Mouse (Mus musculus) small intestine, adult 2 months (tissue): ENCODE measurements around the gene Dctn2. TPM values are rescaled to one million over a fixed set of nuclear protein-coding genes. Genes with fewer than 3 reads are reported as not detected.

Experiments used
- H3K27ac ChIP-seq: fragments of 200-500 bp; 2 replicates; pipeline ENCODE4 v1.5.1; 2012; ENCODE audit warnings: low read depth, low read length, control low read depth, inconsistent platforms; ENCODE audit not compliant: insufficient read depth
- H3K27me3 ChIP-seq: fragments of 200-500 bp; 2 replicates; pipeline ENCODE4 v1.6.1; 2012; ENCODE audit warnings: mild to moderate bottlenecking, moderate library complexity, low read length, inconsistent platforms; ENCODE audit not compliant: control insufficient read depth, insufficient read depth
- H3K36me3 ChIP-seq: fragments of 200-500 bp; 2 replicates; pipeline ENCODE4 v1.6.1; 2012; ENCODE audit warnings: mild to moderate bottlenecking, low read length, control low read depth, inconsistent platforms; ENCODE audit not compliant: control insufficient read depth, insufficient read depth
- H3K4me1 ChIP-seq: fragments of 200-500 bp; 2 replicates; pipeline ENCODE4 v1.6.1; 2012; ENCODE audit warnings: low read length, inconsistent platforms, mixed read lengths; ENCODE audit not compliant: control insufficient read depth, insufficient read depth, insufficient read length
- H3K4me3 ChIP-seq: fragments of 200-500 bp; 2 replicates; pipeline ENCODE4 v1.5.1; 2012; ENCODE audit warnings: low read depth, mild to moderate bottlenecking, control low read depth, inconsistent platforms, low read length, moderate library complexity
- CTCF ChIP-seq: fragments of 200-500 bp; IDR thresholded peaks from 2 replicates; pipeline ENCODE4 v1.5.1; 2012; ENCODE audit warnings: low read depth, mild to moderate bottlenecking, control low read depth, inconsistent platforms, low read length, moderate library complexity, mixed read lengths; ENCODE audit not compliant: insufficient replicate concordance, insufficient read length; ENCODE audit errors: extremely low read depth
- POLR2A ChIP-seq: fragments of 200-500 bp; IDR thresholded peaks from 2 replicates; pipeline ENCODE4 v1.6.1; 2012; ENCODE audit warnings: low read depth, mild to moderate bottlenecking, control low read depth, inconsistent platforms, low read length, moderate library complexity
- WGBS: fragments of 180-500 bp; shearing (Covaris S2); methylation state at CpG from one replicate; pipeline ENCODE4 v1.1.7; 2018; 5-methylcytosine and 5-hydroxymethylcytosine counted together
- polyA plus RNA-seq: library from polyadenylated mRNA; depleted of rRNA; stranded (reverse); fragments of >200 nt; gene quantifications from 2 replicates; pipeline ENCODE4 v1.2.3, GENCODE M21; 2012

Gene Dctn2
- polyA plus RNA-seq, 1 experiment, result 190 TPM

DNA sequence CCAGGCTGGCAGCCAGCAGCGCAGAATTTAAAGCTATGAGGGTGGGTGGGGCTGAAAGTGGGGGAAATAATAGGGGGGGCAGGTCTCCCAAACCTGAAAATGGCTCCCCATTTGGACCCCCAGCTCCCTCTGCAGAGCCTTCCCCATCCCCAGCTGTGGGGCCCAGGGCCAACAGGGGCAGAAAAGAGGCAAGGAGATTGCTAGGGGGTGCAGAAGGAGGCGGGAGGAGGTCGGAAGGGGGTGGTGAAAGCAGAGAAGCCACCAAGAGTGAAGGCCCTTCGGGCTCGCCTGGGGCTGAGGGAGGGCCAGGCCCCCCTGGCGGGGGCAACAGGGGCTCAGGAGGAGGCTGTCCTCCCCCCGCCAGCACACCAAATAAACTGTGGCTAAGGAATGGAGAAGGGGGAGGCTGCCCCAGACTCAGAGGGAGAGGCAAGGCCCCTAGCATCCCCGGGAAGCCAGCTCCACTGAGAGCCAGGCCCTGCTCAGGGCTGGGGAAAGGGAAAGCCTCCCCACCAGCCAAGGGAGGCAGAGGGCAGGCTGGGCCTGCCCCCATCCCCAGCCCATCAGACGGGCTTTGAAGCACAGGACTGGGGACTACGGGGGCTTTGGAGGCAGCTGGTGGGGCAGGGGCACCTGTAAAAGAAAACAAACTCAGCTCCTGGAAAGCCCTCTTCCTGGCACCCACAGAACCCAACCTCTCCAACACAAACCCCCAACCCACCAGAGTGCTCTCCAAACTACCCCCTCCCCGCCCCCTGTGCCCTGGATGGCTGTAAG lies 18.7 kb downstream of the Dctn2 start:
- H3K4me1 ChIP-seq, result peaks cover 20% of the 10 kb centered on the region
- no peak overlapping the region for H3K4me3 ChIP-seq
- no peak overlapping the region for H3K27ac ChIP-seq
- H3K27me3 ChIP-seq, result no peaks in the 10 kb centered on the region
- TF ChIP-seq CTCF, result no peak
- H3K36me3 ChIP-seq, result peaks cover 68% of the 10 kb centered on the region
- WGBS, result 85% methylated on average over 11 of the region's 11 CpGs

DNA sequence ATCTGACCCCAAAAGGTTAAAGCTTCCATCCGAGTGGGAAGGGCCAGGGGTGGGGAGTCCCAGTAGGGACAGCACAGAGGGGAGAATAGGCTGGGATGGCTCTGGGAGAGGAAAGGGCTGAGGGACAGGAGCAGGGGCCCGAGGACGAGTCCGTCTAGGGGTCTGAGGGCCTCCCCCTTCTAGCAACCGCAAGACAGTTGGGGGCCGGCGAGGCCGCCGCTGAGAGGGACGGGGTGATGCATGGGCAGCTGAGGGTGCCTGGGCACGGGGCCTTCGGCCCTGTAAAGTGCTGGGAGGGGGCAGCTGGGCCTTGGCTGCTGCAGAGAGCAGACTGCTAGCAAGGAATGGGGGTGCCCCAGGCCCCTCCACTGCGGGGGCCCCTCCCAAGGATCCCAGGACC lies 19.5 kb downstream of the Dctn2 start:
- WGBS, result 88% methylated on average over 13 of the region's 13 CpGs
- TF ChIP-seq CTCF, result no peak
- Histone ChIP-seq H3K27ac (no peak overlapping the region), H3K36me3 (peaks cover 64% of the 10 kb centered on the region), H3K27me3 (no peaks in the 10 kb centered on the region), H3K4me3 (no peak overlapping the region), H3K4me1 (peaks cover 20% of the 10 kb centered on the region)

DNA sequence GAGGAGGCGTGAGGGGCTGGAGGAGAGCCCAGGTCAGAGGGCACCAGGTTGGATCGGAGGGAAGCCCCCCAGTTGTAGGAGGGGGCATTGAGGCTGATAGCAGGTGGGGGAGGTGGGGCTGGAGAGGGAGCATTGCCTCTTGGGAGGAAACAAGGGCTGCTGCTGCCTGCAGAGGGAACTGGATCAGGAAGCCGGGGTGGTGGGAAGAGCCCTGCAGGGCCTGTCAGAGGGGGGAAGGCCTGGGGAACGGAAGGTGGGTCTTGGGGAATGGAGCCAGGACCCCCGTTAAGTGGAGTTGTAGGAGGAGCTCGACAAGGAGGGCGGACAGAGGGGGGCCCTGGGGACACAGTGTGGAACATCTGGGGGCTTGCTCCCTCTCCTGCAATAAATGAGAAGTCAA lies 20.0 kb downstream of the Dctn2 start:
- no peak overlapping the region for H3K4me3 ChIP-seq
- H3K27me3 ChIP-seq, result no peaks in the 10 kb centered on the region
- no peak for TF ChIP-seq CTCF
- no peak for TF ChIP-seq POLR2A
- no peak overlapping the region for H3K27ac ChIP-seq
- 89% methylated on average over 7 of the region's 7 CpGs for WGBS
- H3K36me3 ChIP-seq, result peaks cover 60% of the 10 kb centered on the region
- peaks cover 20% of the 10 kb centered on the region for H3K4me1 ChIP-seq

DNA sequence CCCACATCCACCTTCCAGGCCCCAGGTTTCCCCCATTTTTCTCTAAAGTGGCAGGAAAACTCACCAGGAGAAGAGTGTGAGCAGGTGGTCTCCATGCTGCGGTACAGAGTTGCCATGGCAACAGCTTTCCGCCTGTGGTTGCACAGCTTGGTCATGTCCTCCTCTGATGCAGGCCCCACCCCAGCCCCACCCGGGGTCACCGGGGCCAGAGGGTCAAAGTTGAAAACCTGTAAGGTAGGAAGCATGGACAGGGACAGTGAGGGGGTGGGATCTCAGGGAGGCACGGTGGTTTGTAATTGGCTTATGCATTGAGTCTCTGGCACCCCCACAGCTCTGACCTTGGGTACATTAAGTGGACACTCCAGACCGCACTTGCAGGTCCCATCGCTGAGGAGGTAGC lies 20.6 kb downstream of the Dctn2 start:
- Histone ChIP-seq H3K27ac (peak overlapping the region; percentile 87; the same call in 1 of the 2 replicates), H3K27me3 (no peaks in the 10 kb centered on the region), H3K4me1 (peaks cover 20% of the 10 kb centered on the region), H3K36me3 (peaks cover 55% of the 10 kb centered on the region), H3K4me3 (peak overlapping the region; percentile 97)
- no peak for TF ChIP-seq POLR2A
- TF ChIP-seq CTCF, result no peak
- 30% methylated on average over 7 of the region's 7 CpGs for WGBS

DNA sequence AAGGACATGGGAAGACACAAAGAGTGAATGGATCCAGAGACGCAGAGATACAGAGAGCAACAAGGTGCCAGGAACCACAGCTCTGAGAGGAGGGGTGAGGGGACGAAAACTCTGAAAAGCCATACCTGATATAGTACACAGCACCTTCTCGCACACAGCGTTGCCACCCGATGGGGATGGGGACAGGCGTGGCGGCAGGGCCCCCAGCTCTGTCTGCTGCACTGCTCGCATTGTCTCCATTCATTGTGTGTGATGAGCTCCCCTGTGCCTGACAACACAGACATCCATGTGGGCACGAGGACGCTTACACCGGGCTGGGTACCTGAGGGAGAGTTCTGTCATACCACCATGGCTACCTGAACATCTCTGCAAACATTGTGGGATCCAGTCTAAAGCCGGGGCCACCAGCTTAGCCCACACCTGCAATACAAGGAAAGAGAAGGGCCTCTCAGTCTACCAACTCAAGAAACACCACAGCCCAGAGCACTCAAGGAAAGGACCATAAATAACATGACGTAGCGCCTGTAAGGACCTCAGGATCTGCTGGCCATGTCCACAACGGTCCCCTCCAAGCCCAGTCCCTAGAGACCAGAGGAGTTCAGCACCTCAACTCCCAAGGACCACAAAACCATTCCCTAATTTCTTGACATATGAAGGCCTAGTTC lies 21.2 kb downstream of the Dctn2 start:
- TF ChIP-seq CTCF (no peak), POLR2A (no peak)
- Histone ChIP-seq H3K36me3 (peaks cover 48% of the 10 kb centered on the region), H3K27me3 (no peaks in the 10 kb centered on the region), H3K4me3 (peak overlapping the region; percentile 97), H3K27ac (peak overlapping the region; percentile 87), H3K4me1 (peaks cover 23% of the 10 kb centered on the region)
- 44% methylated on average over 15 of the region's 15 CpGs for WGBS

DNA sequence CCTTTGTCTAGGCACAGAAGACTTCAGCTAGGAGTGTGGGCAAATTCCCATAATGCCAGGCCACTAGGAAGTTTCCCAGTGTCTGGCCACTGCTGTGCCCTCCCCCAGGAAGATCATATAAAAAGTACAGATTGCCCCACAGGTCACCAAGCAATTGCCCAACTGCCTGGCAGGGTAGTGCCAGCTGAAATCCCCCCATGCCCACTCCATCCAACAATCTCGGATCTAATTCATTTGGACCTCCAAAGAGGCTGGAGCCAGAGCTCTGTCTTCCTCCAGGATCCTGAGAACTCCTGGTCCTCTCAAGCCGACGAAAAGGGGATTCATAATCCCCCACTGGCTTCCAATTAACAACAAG lies 21.7 kb downstream of the Dctn2 start:
- Histone ChIP-seq H3K27ac (peak overlapping the region; percentile 87), H3K4me3 (peak overlapping the region; percentile 97), H3K27me3 (no peaks in the 10 kb centered on the region), H3K36me3 (peaks cover 44% of the 10 kb centered on the region), H3K4me1 (peaks cover 24% of the 10 kb centered on the region)
- TF ChIP-seq POLR2A (no peak), CTCF (no peak)
- 0% methylated on average over 3 of the region's 3 CpGs for WGBS

DNA sequence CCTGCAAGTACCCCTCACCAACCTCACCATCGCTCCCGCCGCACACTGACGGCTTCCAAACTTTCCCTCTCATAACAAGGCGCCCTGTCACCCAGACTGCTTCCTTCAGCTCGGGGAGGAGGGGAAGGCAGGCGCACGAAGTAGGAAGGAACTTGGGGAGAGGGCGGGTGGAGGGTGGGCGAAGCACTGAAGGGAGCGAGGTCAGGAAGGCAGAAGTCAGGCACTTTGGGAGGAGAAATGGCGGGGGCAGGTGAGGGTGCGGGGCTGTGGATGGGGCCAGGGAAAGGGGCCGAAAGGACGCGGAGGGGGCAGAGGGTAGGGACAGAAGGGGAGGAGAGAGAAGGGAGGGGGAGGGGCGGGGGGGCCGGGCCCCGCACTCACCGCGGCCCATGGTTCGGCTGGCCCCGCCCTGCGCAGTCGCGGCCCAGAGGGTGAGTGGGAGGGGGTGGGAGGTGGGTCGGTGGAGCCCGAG lies 22.2 kb downstream of the Dctn2 start:
- peak overlapping the region; percentile 97 for H3K4me3 ChIP-seq
- H3K36me3 ChIP-seq, result peaks cover 44% of the 10 kb centered on the region
- TF ChIP-seq CTCF (no peak), POLR2A (peak; percentile 17; the same call in 1 of the 2 replicates)
- peak overlapping the region; percentile 87 for H3K27ac ChIP-seq
- H3K27me3 ChIP-seq, result no peaks in the 10 kb centered on the region
- WGBS, result under 1% methylated on average over 27 of the region's 28 CpGs
- peaks cover 28% of the 10 kb centered on the region for H3K4me1 ChIP-seq
